Mouse (Mus musculus): ENCODE measurements around the gene Ticam1. TPM values are rescaled to one million over a fixed set of nuclear protein-coding genes. Genes with fewer than 3 reads are reported as not detected.
A peak's percentile ranks its signal among the peaks of the same experiment; 100 is the strongest.

The Ticam1 gene
- polyA plus RNA-seq, 1 experiment: 3.7 TPM

- TF ChIP-seq POLR2A (IDR thresholded peaks at IDR 0.05; ENCODE audit: borderline replicate concordance, extremely low read depth, insufficient read depth, insufficient read length, poor library complexity, severe bottlenecking) (no peak), CTCF (IDR thresholded peaks at IDR 0.05; ENCODE audit: borderline replicate concordance, extremely low read depth, insufficient read depth, insufficient read length) (no peak)
Measured at GRCm38 (mm10) chr17:56273986-56274385, 2.6 kb downstream of the Ticam1 start.

DNA sequence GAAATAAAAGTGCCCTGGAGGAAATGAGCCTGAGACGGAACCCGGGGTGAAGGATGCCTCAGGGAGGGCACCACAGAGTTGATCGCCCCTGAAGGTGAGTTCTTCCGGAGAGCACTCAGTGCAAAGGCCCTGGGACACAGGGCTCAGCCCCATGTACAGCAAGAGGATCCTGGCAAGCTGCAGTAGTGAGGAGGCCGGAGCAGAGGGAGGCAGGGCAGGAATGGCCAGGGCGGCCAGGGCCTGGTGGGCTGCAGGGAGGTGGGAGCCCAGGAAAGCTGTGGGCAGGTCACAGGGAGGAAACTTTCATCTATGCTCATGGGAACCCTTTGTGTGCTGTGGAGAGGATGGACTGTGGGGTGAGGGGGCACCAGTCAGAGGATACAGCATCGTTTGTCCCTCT, 3.1 kb downstream of the Ticam1 start:
- DNase-seq (ENCODE audit: low read depth): no peak
- TF ChIP-seq CTCF (IDR thresholded peaks at IDR 0.05; ENCODE audit: borderline replicate concordance, extremely low read depth, insufficient read depth, insufficient read length) (no peak), POLR2A (IDR thresholded peaks at IDR 0.05; ENCODE audit: borderline replicate concordance, extremely low read depth, insufficient read depth, insufficient read length, poor library complexity, severe bottlenecking) (no peak)

More at GRCm38 (mm10) chr17:56273986-56274385, 2.6 kb downstream of the Ticam1 start:
- no peak for DNase-seq (ENCODE audit: low read depth)

DNA sequence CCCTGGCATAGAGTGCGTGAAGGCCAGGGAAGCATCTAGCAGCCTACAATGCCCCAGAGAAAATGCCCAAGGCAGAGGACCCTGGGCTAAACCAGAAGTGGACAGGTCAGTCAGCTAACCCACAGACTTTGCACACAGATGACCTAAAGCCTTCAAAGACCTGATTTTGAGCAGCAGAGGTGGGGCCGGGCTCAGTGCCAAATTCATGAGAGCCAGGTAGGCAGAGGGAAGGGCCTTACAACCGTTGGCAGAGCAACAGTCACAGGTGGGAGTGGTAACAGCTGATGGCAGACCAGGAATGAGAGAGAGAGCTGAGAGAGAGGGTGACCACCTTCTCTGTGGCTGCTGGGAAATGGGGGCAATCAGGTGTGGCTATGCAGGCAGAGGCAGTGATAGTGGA, 3.9 kb downstream of the Ticam1 start:
- DNase-seq (ENCODE audit: low read depth): no peak
- TF ChIP-seq POLR2A (IDR thresholded peaks at IDR 0.05; ENCODE audit: borderline replicate concordance, extremely low read depth, insufficient read depth, insufficient read length, poor library complexity, severe bottlenecking) (no peak), CTCF (IDR thresholded peaks at IDR 0.05; ENCODE audit: borderline replicate concordance, extremely low read depth, insufficient read depth, insufficient read length) (no peak)

GRCm38 (mm10) chr17:56271609-56272253, 4.9 kb downstream of the Ticam1 start:
- no peak for DNase-seq (ENCODE audit: low read depth)

GRCm38 (mm10) chr17:56269741-56270140, 6.8 kb downstream of the Ticam1 start:
- TF ChIP-seq CTCF (IDR thresholded peaks at IDR 0.05; ENCODE audit: borderline replicate concordance, extremely low read depth, insufficient read depth, insufficient read length) (no peak), POLR2A (IDR thresholded peaks at IDR 0.05; ENCODE audit: borderline replicate concordance, extremely low read depth, insufficient read depth, insufficient read length, poor library complexity, severe bottlenecking) (no peak)

More at GRCm38 (mm10) chr17:56271609-56272253, 4.9 kb downstream of the Ticam1 start:
- TF ChIP-seq CTCF (IDR thresholded peaks at IDR 0.05; ENCODE audit: borderline replicate concordance, extremely low read depth, insufficient read depth, insufficient read length): no peak
- TF ChIP-seq POLR2A (IDR thresholded peaks at IDR 0.05; ENCODE audit: borderline replicate concordance, extremely low read depth, insufficient read depth, insufficient read length, poor library complexity, severe bottlenecking): no peak

GRCm38 (mm10) chr17:56269153-56269630, 7.4 kb downstream of the Ticam1 start:
- peak; percentile 95 for DNase-seq (ENCODE audit: low read depth)
- TF ChIP-seq POLR2A (IDR thresholded peaks at IDR 0.05; ENCODE audit: borderline replicate concordance, extremely low read depth, insufficient read depth, insufficient read length, poor library complexity, severe bottlenecking) (0 out of 2 replicates have a peak, but pooled peaks have one; percentile 11), CTCF (IDR thresholded peaks at IDR 0.05; ENCODE audit: borderline replicate concordance, extremely low read depth, insufficient read depth, insufficient read length) (no peak)

More at GRCm38 (mm10) chr17:56269741-56270140, 6.8 kb downstream of the Ticam1 start:
- no peak for DNase-seq (ENCODE audit: low read depth)

GRCm38 (mm10) chr17:56266271-56266670, 10.3 kb downstream of the Ticam1 start:
- DNase-seq (ENCODE audit: low read depth): no peak
- TF ChIP-seq POLR2A (IDR thresholded peaks at IDR 0.05; ENCODE audit: borderline replicate concordance, extremely low read depth, insufficient read depth, insufficient read length, poor library complexity, severe bottlenecking): no peak
- TF ChIP-seq CTCF (IDR thresholded peaks at IDR 0.05; ENCODE audit: borderline replicate concordance, extremely low read depth, insufficient read depth, insufficient read length): no peak

GRCm38 (mm10) chr17:56265869-56266268, 10.7 kb downstream of the Ticam1 start:
- no peak for DNase-seq (ENCODE audit: low read depth)
- no peak for TF ChIP-seq POLR2A (IDR thresholded peaks at IDR 0.05; ENCODE audit: borderline replicate concordance, extremely low read depth, insufficient read depth, insufficient read length, poor library complexity, severe bottlenecking)
- no peak for TF ChIP-seq CTCF (IDR thresholded peaks at IDR 0.05; ENCODE audit: borderline replicate concordance, extremely low read depth, insufficient read depth, insufficient read length)

DNA sequence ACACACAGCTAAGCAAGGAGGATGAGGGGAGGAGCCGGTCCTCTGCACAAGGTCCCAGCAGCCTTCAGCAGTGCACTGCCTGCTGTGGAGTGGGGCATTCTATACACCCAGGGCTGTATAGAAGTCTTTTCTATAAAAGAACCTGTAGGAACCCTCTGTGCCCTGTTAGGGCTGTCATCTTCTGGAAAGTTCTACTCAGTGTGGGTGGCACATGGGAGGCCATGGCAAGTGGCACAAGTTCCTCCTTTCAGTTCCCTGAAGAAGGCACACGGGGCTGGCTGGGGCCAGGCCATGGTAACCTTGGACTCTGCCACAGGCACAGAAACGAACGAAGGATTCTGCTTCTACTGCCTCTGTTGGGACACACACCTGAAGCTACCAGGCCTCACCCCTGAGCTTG, 11.6 kb downstream of the Ticam1 start:
- no peak for TF ChIP-seq POLR2A (IDR thresholded peaks at IDR 0.05; ENCODE audit: borderline replicate concordance, extremely low read depth, insufficient read depth, insufficient read length, poor library complexity, severe bottlenecking)
- TF ChIP-seq CTCF (IDR thresholded peaks at IDR 0.05; ENCODE audit: borderline replicate concordance, extremely low read depth, insufficient read depth, insufficient read length): no peak
- no peak for DNase-seq (ENCODE audit: low read depth)

GRCm38 (mm10) chr17:56264020-56264419, 12.6 kb downstream of the Ticam1 start:
- TF ChIP-seq POLR2A (IDR thresholded peaks at IDR 0.05; ENCODE audit: borderline replicate concordance, extremely low read depth, insufficient read depth, insufficient read length, poor library complexity, severe bottlenecking): no peak
- peak; percentile 90 for TF ChIP-seq CTCF (IDR thresholded peaks at IDR 0.05; ENCODE audit: borderline replicate concordance, extremely low read depth, insufficient read depth, insufficient read length)

DNA sequence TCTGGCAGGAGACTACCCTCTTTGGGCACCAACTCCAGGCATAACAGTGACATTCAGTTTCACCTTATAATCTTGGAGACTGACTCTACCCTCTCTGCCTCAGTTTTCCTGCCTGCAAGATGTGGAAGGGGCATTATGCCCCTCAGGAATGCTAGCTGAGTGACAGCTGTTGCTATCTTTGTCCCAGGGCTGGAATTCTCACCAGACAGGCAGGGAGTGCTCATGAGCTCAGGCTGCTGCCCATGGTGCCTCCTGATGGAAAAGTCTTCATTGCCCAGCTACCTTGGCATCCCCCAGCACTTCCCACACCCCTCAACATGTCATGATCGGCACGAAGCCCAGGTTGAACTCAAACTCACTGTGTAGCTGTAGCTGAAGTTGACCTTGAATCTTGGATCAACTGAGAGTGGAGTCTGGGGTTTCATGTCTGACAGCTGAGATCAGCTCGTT, 13.9 kb downstream of the Ticam1 start:
- DNase-seq (ENCODE audit: low read depth): no peak
- no peak for TF ChIP-seq CTCF (IDR thresholded peaks at IDR 0.05; ENCODE audit: borderline replicate concordance, extremely low read depth, insufficient read depth, insufficient read length)
- no peak for TF ChIP-seq POLR2A (IDR thresholded peaks at IDR 0.05; ENCODE audit: borderline replicate concordance, extremely low read depth, insufficient read depth, insufficient read length, poor library complexity, severe bottlenecking)

More at GRCm38 (mm10) chr17:56264020-56264419, 12.6 kb downstream of the Ticam1 start:
- DNase-seq (ENCODE audit: low read depth): peak; percentile 83

GRCm38 (mm10) chr17:56261166-56261565, 15.4 kb downstream of the Ticam1 start:
- no peak for TF ChIP-seq POLR2A (IDR thresholded peaks at IDR 0.05; ENCODE audit: borderline replicate concordance, extremely low read depth, insufficient read depth, insufficient read length, poor library complexity, severe bottlenecking)
- no peak for TF ChIP-seq CTCF (IDR thresholded peaks at IDR 0.05; ENCODE audit: borderline replicate concordance, extremely low read depth, insufficient read depth, insufficient read length)
- no peak for DNase-seq (ENCODE audit: low read depth)

All from brain, embryonic 14.5 days (tissue).